Mouse (Mus musculus): ENCODE results near the gene Slc30a3.
"Not testable (repeated sequence)": the region's sequence is repeated elsewhere in the genome, so short reads cannot be mapped to it uniquely, and the experiment has no call there.

Gene Slc30a3

GRCm38 (mm10) chr5:31093151-31094041 is 14.6 kb downstream of the Slc30a3 start:
- DNase-seq (ENCODE audit: low spot score in 2 of 2): no peak

- DNase-seq (ENCODE audit: low spot score in 2 of 2): no peak
Observed at GRCm38 (mm10) chr5:31092231-31092975, 15.6 kb downstream of the Slc30a3 start.

- DNase-seq (ENCODE audit: low spot score in 2 of 2): no peak
Observed at GRCm38 (mm10) chr5:31087131-31087530, 20.9 kb downstream of the Slc30a3 start.

- no peak for DNase-seq (ENCODE audit: low spot score in 2 of 2)
Observed at GRCm38 (mm10) chr5:31086606-31087005, 21.4 kb downstream of the Slc30a3 start.

- DNase-seq (ENCODE audit: low spot score in 2 of 2): peak in 1 of 2 experiments; percentile 15
Observed at GRCm38 (mm10) chr5:31083949-31084348, 24.1 kb downstream of the Slc30a3 start.

- no peak for DNase-seq (ENCODE audit: low spot score in 2 of 2)
Observed at GRCm38 (mm10) chr5:31082935-31083625, 25.0 kb downstream of the Slc30a3 start.

GRCm38 (mm10) chr5:31082355-31082754 is 25.7 kb downstream of the Slc30a3 start:
- peak; percentile 39 to 73 for DNase-seq (ENCODE audit: low spot score in 2 of 2)

GRCm38 (mm10) chr5:31081386-31081785 is 26.7 kb downstream of the Slc30a3 start:
- peak in 1 of 2 experiments; percentile 51 for DNase-seq (ENCODE audit: low spot score in 2 of 2)

- DNase-seq (ENCODE audit: low spot score in 2 of 2): no peak
Observed at GRCm38 (mm10) chr5:31080795-31081164, 27.3 kb downstream of the Slc30a3 start.

- no peak for DNase-seq (ENCODE audit: low spot score in 2 of 2)
Observed at GRCm38 (mm10) chr5:31080059-31080794, 27.8 kb downstream of the Slc30a3 start.

- no peak for DNase-seq (ENCODE audit: low spot score in 2 of 2)
Observed at GRCm38 (mm10) chr5:31076346-31076745, 31.7 kb downstream of the Slc30a3 start.

- DNase-seq (ENCODE audit: low spot score in 2 of 2): no peak
Observed at GRCm38 (mm10) chr5:31073176-31073575, 34.9 kb downstream of the Slc30a3 start.

- DNase-seq (ENCODE audit: low spot score in 2 of 2): no peak
Observed at GRCm38 (mm10) chr5:31071821-31072220, 36.2 kb downstream of the Slc30a3 start.

GRCm38 (mm10) chr5:31071059-31071458 is 37.0 kb downstream of the Slc30a3 start:
- DNase-seq (ENCODE audit: low spot score in 2 of 2): no peak

- no peak for DNase-seq (ENCODE audit: low spot score in 2 of 2)
Observed at GRCm38 (mm10) chr5:31069810-31070209, 38.2 kb downstream of the Slc30a3 start.

GRCm38 (mm10) chr5:31055216-31056140 is 52.6 kb downstream of the Slc30a3 start:
- DNase-seq (ENCODE audit: low spot score in 2 of 2): no peak

- DNase-seq (ENCODE audit: low spot score in 2 of 2): peak; percentile 89 to 93
Observed at GRCm38 (mm10) chr5:31054261-31055215, 53.5 kb downstream of the Slc30a3 start, which contains the start of gene Cad. Gene Cad (plus strand): TSS chr5:31054780.

GRCm38 (mm10) chr5:31053728-31054127 is 54.3 kb downstream of the Slc30a3 start:
- DNase-seq (ENCODE audit: low spot score in 2 of 2): not testable (repeated sequence)

- DNase-seq (ENCODE audit: low spot score in 2 of 2): no peak
Observed at GRCm38 (mm10) chr5:31050427-31050826, 57.6 kb downstream of the Slc30a3 start.
